Comparison of ENCODE assay signal across 9 mouse cellular contexts in the genomic region with DNA sequence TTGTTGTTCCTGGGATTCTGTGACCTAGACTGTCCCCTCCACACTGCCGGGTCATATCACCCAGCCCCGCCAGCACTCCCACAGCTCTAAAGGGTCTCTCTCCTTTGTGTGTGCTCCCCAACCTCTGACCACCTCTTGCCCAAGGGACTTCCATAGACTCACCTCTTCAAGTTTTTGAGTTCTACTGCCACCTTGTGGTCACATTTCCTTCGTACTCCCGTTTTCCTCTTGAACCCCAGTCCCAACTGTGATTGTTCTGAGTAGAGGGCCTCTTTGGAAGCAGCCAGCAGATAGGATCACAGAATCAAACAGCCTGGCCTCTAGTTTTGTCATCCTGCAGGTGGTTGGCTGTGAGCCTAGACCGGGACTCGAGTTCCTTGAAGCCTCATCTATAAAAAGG. TPM values are rescaled to one million over a fixed set of nuclear protein-coding genes. Genes with fewer than 3 reads are reported as not detected.
DNase-seq lines count a peak whose midpoint lies in the region; ATAC-seq and TF ChIP-seq lines count a peak whose summit lies in the region.
"Had no signal": no experiment of that assay in that cellular context is flagged by ENCODE, and none has a peak within 500 bp of the region (broad histone marks: within the 10 kb centered on the region; RNA-seq: fewer than 3 reads in every experiment).

No protein-coding gene starts in this region.

- H3K27ac ChIP-seq in heart, adult 2 months = no peak overlapping the region
- H3K27ac ChIP-seq in heart, embryonic 10.5 days = no peak overlapping the region
- H3K27ac ChIP-seq: limb, embryonic 15.5 days had no signal

- intact Hi-C loops in heart, adult 2 months (cut with DNase I) = loop anchor here (1.0 to 10.0 kb wide), 4 partner anchors 161 to 344 kb away; no protein-coding TSS in a partner anchor

- no peak for TF ChIP-seq EP300 in heart, adult 2 months (IDR thresholded peaks at IDR 0.05; ENCODE audit: insufficient read depth, low read depth, low read length)

- no peak overlapping the region for H3K4me3 ChIP-seq in heart, adult 2 months
- no peak overlapping the region for H3K4me3 ChIP-seq in heart, embryonic 10.5 days
- H3K4me3 ChIP-seq: limb, embryonic 15.5 days had no signal

- H3K9ac ChIP-seq in heart, adult 2 months (ENCODE audit: low read depth, low read length) = no peak overlapping the region
- H3K9ac ChIP-seq: limb, embryonic 15.5 days had no signal

- ATAC-seq in hematopoietic stem cell, adult 5-6 weeks (replicated peaks in 1 of 2; ENCODE audit: insufficient read depth in 1 of 2, low FRiP score in 2 of 2, low TSS enrichment in 1 of 2, low read depth in 1 of 2, poor library complexity in 2 of 2, severe bottlenecking in 2 of 2) = peak; percentile 50 to 68; a peak in 3 of 4 replicates
- peak; percentile 56 for ATAC-seq in megakaryocyte, adult 5-6 weeks (ENCODE audit: poor library complexity, severe bottlenecking)

- peak; percentile 85 for TF ChIP-seq CTCF in heart, adult 2 months (IDR thresholded peaks at IDR 0.05)

- WGBS in heart, adult 2 months = 11% methylated on average over 6 of the region's 6 CpGs
- WGBS in heart, embryonic 10.5 days = 9% methylated on average over 6 of the region's 6 CpGs

- H3K4me1 ChIP-seq in heart, adult 2 months (ENCODE audit: control insufficient read depth, insufficient read depth, low read length) = no peaks in the 10 kb centered on the region; the same call in 1 of the 2 replicates
- H3K4me1 ChIP-seq in heart, embryonic 10.5 days = peaks cover 10% of the 10 kb centered on the region; the same call in 1 of the 2 replicates
- H3K4me1 ChIP-seq: limb, embryonic 15.5 days had no signal

- peak; percentile 36 to 39 for DNase-seq in heart, adult 2 months
- no peak for DNase-seq in heart, embryonic 10.5 days (ENCODE audit: low spot score)
- DNase-seq in adrenal gland, postnatal 14 days = peak; percentile 79
- DNase-seq in embryo, embryonic 9.5 days (ENCODE audit: extremely low spot score) = peak; percentile 81
- DNase-seq in layer of hippocampus, postnatal 14 days (ENCODE audit: low spot score in 2 of 2) = peak; percentile 32 to 77
- peak; percentile 42 to 73 for DNase-seq in spleen, postnatal 4 days (ENCODE audit: low spot score in 2 of 2)

- TF ChIP-seq POLR2A in heart, adult 2 months (IDR thresholded peaks at IDR 0.05; ENCODE audit: insufficient read depth, low read depth, low read length) = no peak

- no peaks in the 10 kb centered on the region for H3K27me3 ChIP-seq in heart, adult 2 months (ENCODE audit: control insufficient read depth, insufficient read depth, low read length)
- no peaks in the 10 kb centered on the region for H3K27me3 ChIP-seq in heart, embryonic 10.5 days (ENCODE audit: insufficient read depth, poor library complexity, severe bottlenecking)
- H3K27me3 ChIP-seq: limb, embryonic 15.5 days had no signal

- no peaks in the 10 kb centered on the region for H3K9me3 ChIP-seq in heart, embryonic 10.5 days
- H3K9me3 ChIP-seq: limb, embryonic 15.5 days had no signal

- no peaks in the 10 kb centered on the region for H3K36me3 ChIP-seq in heart, adult 2 months (ENCODE audit: control insufficient read depth, insufficient read depth, low read length)
- H3K36me3 ChIP-seq in heart, embryonic 10.5 days = no peaks in the 10 kb centered on the region
- H3K36me3 ChIP-seq: limb, embryonic 15.5 days had no signal

- H3K79me2 ChIP-seq in heart, adult 2 months (replicated peaks; ENCODE audit: control insufficient read depth, insufficient read depth, low read length) = no peaks in the 10 kb centered on the region

RNA-seq across cellular contexts. Expression of a gene that starts 30.8 kb away (rescaled TPM):
- total RNA-seq in heart, adult 2 months (2021) = 100 to 1,000 TPM; 102 to 106 TPM
- 47.5 and 72.2 TPM in 2 replicates for polyA plus RNA-seq in heart, adult 2 months (2012; rRNA removed)
- 17.5 and 20.7 TPM in 2 replicates for polyA plus RNA-seq in heart, embryonic 10.5 days (2016; fragmentation: Nextera tagmentation; extraction: Ambion mirVana)
- 164 and 165 TPM in 2 replicates for total RNA-seq in adrenal gland, postnatal 14 days (2021)
- total RNA-seq in hematopoietic stem cell, adult 5-6 weeks (2017) = 104 and 117 TPM in 2 replicates
- total RNA-seq in layer of hippocampus, postnatal 14 days (2021) = 100 to 1,000 TPM; 113 to 114 TPM
- 191 and 192 TPM in 2 replicates for total RNA-seq in megakaryocyte, adult 5-6 weeks (2015)
- total RNA-seq in megakaryocyte, adult 5-6 weeks (2017) = 118 and 132 TPM in 2 replicates
